Mouse (Mus musculus): ENCODE results near the gene Bcl2l13. TPM values are rescaled to one million over a fixed set of nuclear protein-coding genes. Genes with fewer than 3 reads are reported as not detected.
A peak's percentile ranks its signal among the peaks of the same experiment; 100 is the strongest.

Bcl2l13 gene
- total RNA-seq, 2 experiments from 2014 or later: 36.8 to 47.3 TPM

- no peak for TF ChIP-seq CTCF (conservative IDR thresholded peaks at IDR 0.05)
- DNase-seq (ENCODE audit: low spot score in 2 of 2): no peak
- H3K4me3 ChIP-seq: no peak overlapping the region
- H3K27ac ChIP-seq: no peak overlapping the region
These were observed 93.4 kb downstream of the Bcl2l13 start for GRCm38 (mm10) chr6:120929421-120929820.

GRCm38 (mm10) chr6:120930450-120931306 lies 94.7 kb downstream of the Bcl2l13 start:
- Histone ChIP-seq H3K27ac (no peak overlapping the region), H3K4me3 (no peak overlapping the region)
- TF ChIP-seq CTCF (conservative IDR thresholded peaks at IDR 0.05): no peak
- no peak for DNase-seq (ENCODE audit: low spot score in 2 of 2)

GRCm38 (mm10) chr6:120932597-120932996 lies 96.6 kb downstream of the Bcl2l13 start:
- DNase-seq (ENCODE audit: low spot score in 2 of 2): no peak
- Histone ChIP-seq H3K4me3 (no peak overlapping the region), H3K27ac (no peak overlapping the region)
- TF ChIP-seq CTCF (conservative IDR thresholded peaks at IDR 0.05): no peak

GRCm38 (mm10) chr6:120933670-120934069 lies 97.7 kb downstream of the Bcl2l13 start:
- Histone ChIP-seq H3K4me3 (no peak overlapping the region), H3K27ac (no peak overlapping the region)
- no peak for TF ChIP-seq CTCF (conservative IDR thresholded peaks at IDR 0.05)
- no peak for DNase-seq (ENCODE audit: low spot score in 2 of 2)

- TF ChIP-seq CTCF (conservative IDR thresholded peaks at IDR 0.05): no peak
- DNase-seq (ENCODE audit: low spot score in 2 of 2): no peak
- Histone ChIP-seq H3K27ac (no peak overlapping the region), H3K4me3 (no peak overlapping the region)
These were observed 98.2 kb downstream of the Bcl2l13 start for GRCm38 (mm10) chr6:120934176-120934575.

GRCm38 (mm10) chr6:120937104-120937617 lies 101.1 kb downstream of the Bcl2l13 start:
- Histone ChIP-seq H3K27ac (no peak overlapping the region), H3K4me3 (no peak overlapping the region)
- no peak for DNase-seq (ENCODE audit: low spot score in 2 of 2)
- no peak for TF ChIP-seq CTCF (conservative IDR thresholded peaks at IDR 0.05)

GRCm38 (mm10) chr6:120937999-120938608 lies 102.1 kb downstream of the Bcl2l13 start:
- no peak overlapping the region for H3K27ac ChIP-seq
- H3K4me3 ChIP-seq: no peak overlapping the region
- DNase-seq (ENCODE audit: low spot score in 2 of 2): no peak
- TF ChIP-seq CTCF (conservative IDR thresholded peaks at IDR 0.05): no peak

- no peak overlapping the region for H3K4me3 ChIP-seq
- TF ChIP-seq CTCF (conservative IDR thresholded peaks at IDR 0.05): no peak
- H3K27ac ChIP-seq: 0 out of 2 replicates have a peak overlapping the region, but pooled peaks have one; percentile 52
- peak in 1 of 2 experiments; percentile 24 for DNase-seq (ENCODE audit: low spot score in 2 of 2)
These were observed 102.9 kb downstream of the Bcl2l13 start for GRCm38 (mm10) chr6:120938763-120939450.

GRCm38 (mm10) chr6:120939783-120940182 lies 103.8 kb downstream of the Bcl2l13 start:
- H3K27ac ChIP-seq: peak overlapping the region; percentile 52; the same call in 1 of the 2 replicates
- no peak overlapping the region for H3K4me3 ChIP-seq
- TF ChIP-seq CTCF (conservative IDR thresholded peaks at IDR 0.05): no peak
- no peak for DNase-seq (ENCODE audit: low spot score in 2 of 2)

- DNase-seq (ENCODE audit: low spot score in 2 of 2): no peak
- Histone ChIP-seq H3K27ac (no peak overlapping the region), H3K4me3 (no peak overlapping the region)
- TF ChIP-seq CTCF (conservative IDR thresholded peaks at IDR 0.05): no peak
These were observed 104.6 kb downstream of the Bcl2l13 start for GRCm38 (mm10) chr6:120940446-120941083.

- no peak for TF ChIP-seq CTCF (conservative IDR thresholded peaks at IDR 0.05)
- no peak for DNase-seq (ENCODE audit: low spot score in 2 of 2)
- no peak overlapping the region for H3K4me3 ChIP-seq
These were observed 105.1 kb downstream of the Bcl2l13 start for GRCm38 (mm10) chr6:120941084-120941481.

GRCm38 (mm10) chr6:120941575-120941974 lies 105.6 kb downstream of the Bcl2l13 start:
- DNase-seq (ENCODE audit: low spot score in 2 of 2): peak in 1 of 2 experiments; percentile 35
- TF ChIP-seq CTCF (conservative IDR thresholded peaks at IDR 0.05): no peak
- Histone ChIP-seq H3K4me3 (no peak overlapping the region), H3K27ac (peak overlapping the region; percentile 68)

More at GRCm38 (mm10) chr6:120941084-120941481, 105.1 kb downstream of the Bcl2l13 start:
- H3K27ac ChIP-seq: peak overlapping the region; percentile 68; the same call in 1 of the 2 replicates

Small RNA genes within 50 kb of the gene (microRNA-seq; reads per million reads assigned to microRNA genes)
- 0 reads per million in 2 experiments for gene Gm25193

Other genes starting within 250 kb of the Bcl2l13 start
- gene Cecr2, start 169.8 kb upstream of the Bcl2l13 start, total RNA-seq (2021): 10 to 100 TPM; 10.0 to 11.8 TPM
- 10 to 100 TPM; 57.4 to 61.9 TPM for gene Slc25a18, start 62.6 kb upstream of the Bcl2l13 start, total RNA-seq (2021)
- 100 to 1,000 TPM; 467 to 509 TPM for gene Atp6v1e1, start 13.4 kb upstream of the Bcl2l13 start, total RNA-seq (2021)
- 10 to 100 TPM; 15.3 to 15.5 TPM for gene Bid, start 80.6 kb downstream of the Bcl2l13 start, total RNA-seq (2021)

Data from layer of hippocampus, adult 2 months (tissue).